ENCODE assay signal across 9 mouse cellular contexts in genomic region chr11:83454548-83454947, GRCm38 (mm10). TPM values are rescaled to one million over a fixed set of nuclear protein-coding genes. Genes with fewer than 3 reads are reported as not detected.
DNase-seq lines count a peak whose midpoint lies in the region; ATAC-seq and TF ChIP-seq lines count a peak whose summit lies in the region.
"Had no signal": no experiment of that assay in that cellular context is flagged by ENCODE, and none has a peak within 500 bp of the region (broad histone marks: within the 10 kb centered on the region; RNA-seq: fewer than 3 reads in every experiment).

No protein-coding gene starts in this region.

- H3K4me1 ChIP-seq in E14TG2a.4 (replicated peaks; ENCODE audit: low read depth, low read length) = peaks cover 34% of the 10 kb centered on the region
- H3K4me1 ChIP-seq in brown adipose tissue, adult 24 weeks (ENCODE audit: control insufficient read depth, insufficient read depth, insufficient read length, low read length) = peaks cover 54% of the 10 kb centered on the region
- peaks cover 4% of the 10 kb centered on the region for H3K4me1 ChIP-seq in lung, embryonic 14.5 days (ENCODE audit: insufficient read depth)

- no peak overlapping the region for H3K9ac ChIP-seq in lung, embryonic 14.5 days
- H3K9ac ChIP-seq: embryonic facial prominence, embryonic 12.5 days had no signal

- peak; percentile 49 for DNase-seq in lung, embryonic 14.5 days
- DNase-seq in left cerebral cortex, postnatal 14 days (ENCODE audit: low spot score in 2 of 2) = no peak
- no peak for DNase-seq in embryo, embryonic 9.5 days (ENCODE audit: extremely low spot score)
- no peak for DNase-seq in layer of hippocampus, postnatal 36 days

- intact Hi-C loops in left cerebral cortex, postnatal 14 days (cut with DNase I) = no loop called here

- no peak for TF ChIP-seq CTCF in E14TG2a.4 (conservative IDR thresholded peaks at IDR 0.05; ENCODE audit: low read length)
- TF ChIP-seq CTCF in lung, embryonic 14.5 days (IDR thresholded peaks at IDR 0.05; ENCODE audit: low read depth) = no peak

- peak overlapping the region; percentile 14; the same call in 1 of the 2 replicates for H3K27ac ChIP-seq in brown adipose tissue, adult 24 weeks (replicated peaks; ENCODE audit: low read depth, low read length)
- H3K27ac ChIP-seq in lung, embryonic 14.5 days (ENCODE audit: low read depth) = no peak overlapping the region
- H3K27ac ChIP-seq: embryonic facial prominence, embryonic 12.5 days; hindbrain, postnatal 0 days had no signal

- H3K27me3 ChIP-seq in E14TG2a.4 (ENCODE audit: insufficient read depth, low read length) = peaks cover 6% of the 10 kb centered on the region; the same call in 1 of the 2 replicates
- no peaks in the 10 kb centered on the region for H3K27me3 ChIP-seq in lung, embryonic 14.5 days (ENCODE audit: insufficient read depth, low read length)
- H3K27me3 ChIP-seq: embryonic facial prominence, embryonic 12.5 days had no signal

- WGBS in lung, embryonic 14.5 days = 4% methylated on average over 4 of the region's 4 CpGs

- H3K36me3 ChIP-seq in E14TG2a.4 (ENCODE audit: insufficient read depth, low read length) = no peaks in the 10 kb centered on the region
- H3K36me3 ChIP-seq in lung, embryonic 14.5 days (ENCODE audit: insufficient read depth) = no peaks in the 10 kb centered on the region
- H3K36me3 ChIP-seq: embryonic facial prominence, embryonic 12.5 days had no signal

- H3K4me3 ChIP-seq in E14TG2a.4 (replicated peaks; ENCODE audit: low read length) = peak overlapping the region; percentile 20; the same call in 1 of the 2 replicates
- no peak overlapping the region for H3K4me3 ChIP-seq in brown adipose tissue, adult 24 weeks (ENCODE audit: insufficient read depth, low read depth, low read length)
- H3K4me3 ChIP-seq in lung, embryonic 14.5 days (ENCODE audit: low read depth, low read length) = no peak overlapping the region
- H3K4me3 ChIP-seq: embryonic facial prominence, embryonic 12.5 days had no signal

- ATAC-seq in hematopoietic stem cell, adult 5-6 weeks (replicated peaks in 1 of 2; ENCODE audit: insufficient read depth in 1 of 2, low FRiP score in 2 of 2, low TSS enrichment in 1 of 2, low read depth in 1 of 2, poor library complexity in 2 of 2, severe bottlenecking in 2 of 2) = peak; percentile 54 to 69; a peak in 3 of 4 replicates
- ATAC-seq in lung, embryonic 14.5 days (ENCODE audit: insufficient read depth) = 0 out of 2 replicates have a peak, but pooled peaks have one; percentile 52
- ATAC-seq: hindbrain, postnatal 0 days had no signal

- H3K4me2 ChIP-seq in lung, embryonic 14.5 days = no peak overlapping the region
- H3K4me2 ChIP-seq: embryonic facial prominence, embryonic 12.5 days had no signal

- no peaks in the 10 kb centered on the region for H3K9me3 ChIP-seq in E14TG2a.4 (ENCODE audit: low read length)
- no peaks in the 10 kb centered on the region for H3K9me3 ChIP-seq in lung, embryonic 14.5 days (ENCODE audit: low read depth, low read length)
- H3K9me3 ChIP-seq: embryonic facial prominence, embryonic 12.5 days had no signal

RNA-seq across cellular contexts. Expression of gene Mmp28, which starts 8.3 kb away (rescaled TPM):
- polyA plus RNA-seq in brown adipose tissue, adult 24 weeks (2012; ENCODE audit: insufficient read depth, insufficient read length, missing spikeins) = 5.4 and 6.6 TPM in 2 replicates
- 1.4 and 2.4 TPM in 2 replicates for total RNA-seq in hematopoietic stem cell, adult 5-6 weeks (2017)
- polyA plus RNA-seq in lung, embryonic 14.5 days (2014; fragmentation: Nextera tagmentation; extraction: Ambion mirVana) = 2.1 TPM in 2 replicates
- 1 to 10 TPM; 3.9 to 5.8 TPM for total RNA-seq in left cerebral cortex, postnatal 14 days (2021)
- total RNA-seq in layer of hippocampus, postnatal 36 days (2021) = 1 to 10 TPM; 2.9 to 4.0 TPM

RNA-seq across cellular contexts. Expression of gene 1700020L24Rik, which starts 17.1 kb away (rescaled TPM):
- polyA plus RNA-seq in brown adipose tissue, adult 24 weeks (2012; ENCODE audit: insufficient read depth, insufficient read length, missing spikeins) = 2.9 TPM in 1 of 2 replicates, not detected in the other
- 10.5 and 17.7 TPM in 2 replicates for total RNA-seq in hematopoietic stem cell, adult 5-6 weeks (2017)
- polyA plus RNA-seq in lung, embryonic 14.5 days (2014; fragmentation: Nextera tagmentation; extraction: Ambion mirVana) = 0.23 and 0.64 TPM in 2 replicates
- not detected for total RNA-seq in left cerebral cortex, postnatal 14 days (2021)
- total RNA-seq in layer of hippocampus, postnatal 36 days (2021) = not detected

RNA-seq across cellular contexts. Expression of gene Taf15, which starts 18.3 kb away (rescaled TPM):
- polyA plus RNA-seq in brown adipose tissue, adult 24 weeks (2012; ENCODE audit: insufficient read depth, insufficient read length, missing spikeins) = 29.8 and 35.5 TPM in 2 replicates
- total RNA-seq in hematopoietic stem cell, adult 5-6 weeks (2017) = 41.5 and 69.0 TPM in 2 replicates
- 14.4 and 14.7 TPM in 2 replicates for polyA plus RNA-seq in lung, embryonic 14.5 days (2014; fragmentation: Nextera tagmentation; extraction: Ambion mirVana)
- 10 to 100 TPM; 52.0 to 62.1 TPM for total RNA-seq in left cerebral cortex, postnatal 14 days (2021)
- total RNA-seq in layer of hippocampus, postnatal 36 days (2021) = 10 to 100 TPM; 75.0 to 77.4 TPM

RNA-seq across cellular contexts. Expression of gene Gas2l2, which starts 25.3 kb away (rescaled TPM):
- not detected in 2 replicates for polyA plus RNA-seq in brown adipose tissue, adult 24 weeks (2012; ENCODE audit: insufficient read depth, insufficient read length, missing spikeins)
- not detected in 2 replicates for total RNA-seq in hematopoietic stem cell, adult 5-6 weeks (2017)
- not detected in 2 replicates for polyA plus RNA-seq in lung, embryonic 14.5 days (2014; fragmentation: Nextera tagmentation; extraction: Ambion mirVana)
- under 1 TPM in 1 of 2 experiments, not detected in 1; 0.34 TPM for total RNA-seq in left cerebral cortex, postnatal 14 days (2021)
- under 1 TPM; 0.12 to 0.15 TPM for total RNA-seq in layer of hippocampus, postnatal 36 days (2021)

RNA-seq across cellular contexts. Expression of gene Rasl10b, which starts 45.6 kb away (rescaled TPM):
- polyA plus RNA-seq in brown adipose tissue, adult 24 weeks (2012; ENCODE audit: insufficient read depth, insufficient read length, missing spikeins) = not detected in 2 replicates
- total RNA-seq in hematopoietic stem cell, adult 5-6 weeks (2017) = not detected in 2 replicates
- 0.88 and 1.3 TPM in 2 replicates for polyA plus RNA-seq in lung, embryonic 14.5 days (2014; fragmentation: Nextera tagmentation; extraction: Ambion mirVana)
- total RNA-seq in left cerebral cortex, postnatal 14 days (2021) = 100 to 1,000 TPM; 229 to 234 TPM
- total RNA-seq in layer of hippocampus, postnatal 36 days (2021) = 100 to 1,000 TPM; 223 to 227 TPM
